Mouse (Mus musculus) cerebellum, adult 11-12 months (tissue): ENCODE measurements around the gene E130309D02Rik.

ENCODE experiments used
- DNase-seq: peaks from one replicate; pipeline ENCODE4 v3.0.0; 2022

E130309D02Rik gene

DNA sequence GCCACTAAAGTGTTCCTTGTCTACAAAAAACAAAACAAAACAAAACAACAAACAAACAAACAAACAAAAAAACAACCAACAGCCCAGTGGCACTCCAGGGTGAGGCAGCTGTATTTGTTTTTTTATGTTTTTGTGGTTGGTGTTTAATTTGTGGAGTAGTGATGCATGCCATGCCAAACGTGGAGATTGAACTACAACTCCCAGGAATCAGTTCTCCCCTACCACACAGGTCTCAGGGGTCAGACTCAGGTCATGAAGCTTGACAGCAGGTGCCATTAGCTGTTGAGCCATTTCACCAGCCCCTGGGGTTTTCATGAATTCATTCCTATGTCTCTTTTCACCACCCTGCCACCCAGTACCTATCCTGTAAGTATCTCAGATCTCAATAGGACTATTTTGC lies 49.8 kb downstream of the E130309D02Rik start:
- no peak for DNase-seq

- no peak for DNase-seq
These were observed 50.5 kb downstream of the E130309D02Rik start for GRCm38 (mm10) chr5:143264689-143265088.

DNA sequence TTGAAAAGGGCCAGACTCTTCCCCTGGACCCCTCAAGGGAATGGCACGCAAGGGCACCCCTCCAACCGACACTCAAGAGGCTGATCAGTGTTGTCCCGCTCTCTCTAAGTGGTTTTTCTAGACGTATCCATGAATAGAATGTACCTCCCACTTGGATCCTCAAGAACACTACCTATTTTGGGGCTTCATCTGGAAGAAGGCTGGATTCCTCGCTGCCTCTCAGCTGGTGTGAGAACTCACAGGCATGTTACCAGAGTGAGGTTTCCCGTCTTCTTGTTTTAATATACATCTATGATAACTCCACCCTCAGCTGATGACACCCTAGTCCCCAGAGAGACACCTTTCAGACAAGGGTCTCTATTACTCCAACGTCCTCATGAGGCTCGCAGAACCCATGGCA lies 53.5 kb downstream of the E130309D02Rik start:
- DNase-seq: no peak

- no peak for DNase-seq
These were observed 59.4 kb downstream of the E130309D02Rik start for GRCm38 (mm10) chr5:143255802-143256201.

DNA sequence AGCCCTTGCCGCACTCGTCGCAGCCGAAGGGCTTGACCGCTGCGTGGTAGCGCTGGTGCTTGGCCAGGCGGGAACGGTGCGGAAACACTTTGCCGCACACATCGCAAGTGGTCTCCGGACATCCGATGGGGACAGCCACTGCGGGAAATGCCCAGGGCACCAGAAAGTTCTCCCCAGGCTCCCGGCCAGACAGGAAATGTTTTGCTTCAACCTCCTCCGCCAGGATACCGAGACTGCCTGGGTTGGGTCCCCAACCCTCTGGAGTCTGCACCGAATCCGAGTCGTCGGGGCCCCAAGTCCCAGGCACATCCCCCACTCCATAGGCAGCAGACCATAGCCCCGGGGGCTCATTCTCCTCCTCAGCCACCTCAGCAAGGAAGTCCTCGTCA lies 60.0 kb downstream of the E130309D02Rik start:
- no peak for DNase-seq

- DNase-seq: peak; percentile 57
These were observed 60.6 kb downstream of the E130309D02Rik start for GRCm38 (mm10) chr5:143254487-143255130.

GRCm38 (mm10) chr5:143253881-143254486 lies 61.2 kb downstream of the E130309D02Rik start:
- DNase-seq: peak; percentile 70

DNA sequence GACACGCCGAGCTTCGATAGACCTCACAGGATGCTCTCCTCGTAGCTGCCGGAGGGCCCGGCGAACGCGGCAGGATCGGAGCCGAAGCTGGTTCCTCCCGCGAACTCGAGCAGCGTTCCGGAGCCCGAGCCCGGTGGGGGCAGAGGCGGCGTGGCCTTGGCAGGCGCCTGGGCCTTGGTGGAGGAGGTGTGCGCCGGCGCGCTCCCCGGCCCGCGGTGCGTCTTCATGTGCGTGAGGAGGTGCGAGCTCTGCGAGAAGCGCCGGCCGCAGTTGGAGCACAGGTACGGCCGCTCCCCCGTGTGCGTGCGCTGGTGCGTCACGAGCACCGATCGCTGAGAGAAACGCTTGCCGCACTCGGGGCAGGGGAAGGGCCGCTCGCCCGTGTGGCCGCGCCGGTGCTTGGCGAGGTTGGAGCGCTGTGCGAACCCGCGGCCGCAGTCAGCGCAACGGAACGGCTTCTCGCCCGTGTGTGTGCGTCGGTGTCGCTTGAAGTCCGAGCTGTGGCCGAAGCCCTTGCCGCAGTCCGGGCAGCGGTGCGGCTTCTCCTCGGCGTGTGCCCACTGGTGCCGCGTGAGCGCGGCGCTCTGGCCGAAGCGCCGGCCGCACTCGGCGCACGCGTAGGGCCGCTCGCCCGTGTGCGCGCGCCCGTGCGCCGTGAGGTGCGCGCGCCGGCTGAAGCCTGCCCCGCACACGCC lies 61.8 kb downstream of the E130309D02Rik start:
- DNase-seq: peak; percentile 76

DNA sequence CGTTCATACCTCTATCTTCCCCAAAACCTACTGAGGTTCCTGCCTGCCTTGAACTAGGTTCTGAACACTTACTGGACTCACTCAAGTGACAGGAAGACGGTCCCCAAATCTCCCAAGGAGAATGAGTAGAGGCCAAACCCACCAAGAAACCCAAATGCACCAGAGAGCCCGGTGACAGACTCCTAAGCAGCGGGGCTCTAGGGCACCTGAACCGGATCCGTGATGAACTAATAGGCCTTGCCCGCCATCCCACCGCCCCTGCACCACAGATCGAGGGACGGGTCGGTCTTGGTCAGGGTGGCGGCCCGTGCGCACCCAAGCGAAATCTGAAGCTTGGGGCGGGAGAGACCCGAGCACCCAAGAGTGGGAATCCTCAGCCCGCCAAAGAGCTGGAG lies 62.4 kb downstream of the E130309D02Rik start:
- no peak for DNase-seq

GRCm38 (mm10) chr5:143252039-143252438 lies 63.1 kb downstream of the E130309D02Rik start:
- peak; percentile 55 for DNase-seq
